Mouse (Mus musculus): ENCODE measurements around the gene Syt13. TPM values are rescaled to one million over a fixed set of nuclear protein-coding genes. Genes with fewer than 3 reads are reported as not detected.
A peak's percentile ranks its signal among the peaks of the same experiment; 100 is the strongest.

Syt13 gene
- total RNA-seq, 2 experiments from 2014 or later, result 0.18 to 0.27 TPM

DNA sequence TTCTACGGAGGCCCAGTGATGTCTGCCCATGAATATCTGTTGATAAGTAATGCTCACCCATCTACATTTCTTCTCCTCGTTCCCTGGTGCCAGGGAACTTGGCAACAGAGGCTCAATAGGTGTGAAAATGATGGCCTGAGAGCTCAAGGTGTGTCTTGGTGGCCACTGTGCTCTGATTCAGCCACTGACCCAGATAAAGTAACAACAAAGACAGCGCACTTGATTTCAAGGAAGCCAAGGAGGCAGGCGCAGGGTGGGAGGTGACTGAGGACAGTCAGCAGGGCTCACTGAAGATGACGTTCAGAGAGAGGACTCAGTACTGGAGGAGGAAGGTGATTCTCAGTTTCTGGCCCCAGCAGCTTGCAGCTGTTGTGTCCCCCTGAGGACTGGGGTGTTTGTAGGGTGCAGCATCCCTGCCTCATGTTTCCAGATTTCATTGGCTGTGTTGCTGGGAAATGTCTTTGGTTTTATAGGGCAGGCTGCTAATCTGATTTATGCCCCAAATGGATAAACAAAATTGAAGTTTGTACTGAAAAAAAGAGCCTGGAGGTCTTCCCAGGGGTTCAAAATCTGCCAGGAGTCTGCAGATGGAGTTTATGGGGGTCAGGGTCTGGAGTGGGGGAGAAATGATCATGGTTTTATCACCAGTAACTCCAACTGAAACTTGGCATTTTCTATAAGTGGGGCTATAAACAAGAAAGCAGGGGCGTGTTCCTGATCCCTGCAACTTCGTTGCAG, 2.7 kb downstream of the Syt13 start:
- no peak for DNase-seq
- intact Hi-C loops (cut with DNase I; ENCODE audit: low total_unique reads), result no loop called here

- intact Hi-C loops (cut with DNase I; ENCODE audit: low total_unique reads), result no loop called here
Observed at GRCm38 (mm10) chr2:92920709-92921108, 5.8 kb downstream of the Syt13 start.

DNA sequence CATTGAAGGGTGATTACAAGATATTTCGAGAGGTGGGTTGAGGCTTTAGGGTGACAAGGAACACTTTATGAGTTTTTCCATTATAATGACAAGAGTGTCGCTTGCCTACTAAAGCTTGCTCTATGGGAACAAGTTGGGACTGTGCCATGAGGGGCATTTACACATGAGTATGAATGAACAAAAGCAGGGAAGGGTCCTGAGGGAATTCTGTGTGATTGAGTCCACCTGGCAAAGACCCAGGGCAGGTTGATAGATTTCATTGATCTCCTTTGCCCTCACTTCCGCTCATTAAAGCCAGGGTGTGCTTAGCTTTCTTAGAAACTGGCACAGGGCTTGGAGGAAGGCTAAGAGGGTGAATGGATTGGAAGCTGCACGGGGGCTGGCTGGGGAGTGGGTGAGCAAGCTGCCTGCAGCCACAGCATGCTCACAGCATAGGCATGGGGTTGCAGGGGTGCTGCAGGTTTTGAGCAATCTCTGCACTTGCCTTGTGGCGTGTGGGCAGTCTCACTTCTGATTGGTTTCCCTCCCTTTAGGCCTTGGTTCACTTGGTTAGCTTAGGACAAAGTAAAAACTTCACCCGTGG, 9.9 kb downstream of the Syt13 start:
- intact Hi-C loops (cut with DNase I; ENCODE audit: low total_unique reads), result no loop called here
- DNase-seq, result no peak

More at GRCm38 (mm10) chr2:92920709-92921108, 5.8 kb downstream of the Syt13 start:
- no peak for DNase-seq

DNA sequence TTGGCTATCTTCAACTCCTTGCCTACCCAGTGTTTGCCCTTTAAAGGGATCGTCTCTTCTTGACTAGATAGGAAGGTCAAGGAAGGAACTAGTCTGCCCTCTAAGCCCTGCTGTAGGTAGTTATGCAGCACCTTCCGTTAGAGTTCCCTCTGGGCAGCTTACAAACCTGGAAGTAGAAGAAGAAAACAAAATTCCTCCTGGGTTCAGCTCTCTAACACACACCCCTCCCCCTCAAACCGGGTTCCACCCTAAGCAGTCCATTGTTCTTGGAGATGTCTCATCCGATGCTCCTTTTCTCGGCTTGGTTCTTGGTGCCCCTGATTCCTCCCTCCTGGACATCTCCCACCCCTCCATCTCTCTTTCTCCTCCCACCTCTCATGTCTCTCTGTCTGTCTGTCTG, 14.8 kb downstream of the Syt13 start:
- intact Hi-C loops (cut with DNase I; ENCODE audit: low total_unique reads), result no loop called here
- no peak for DNase-seq

DNA sequence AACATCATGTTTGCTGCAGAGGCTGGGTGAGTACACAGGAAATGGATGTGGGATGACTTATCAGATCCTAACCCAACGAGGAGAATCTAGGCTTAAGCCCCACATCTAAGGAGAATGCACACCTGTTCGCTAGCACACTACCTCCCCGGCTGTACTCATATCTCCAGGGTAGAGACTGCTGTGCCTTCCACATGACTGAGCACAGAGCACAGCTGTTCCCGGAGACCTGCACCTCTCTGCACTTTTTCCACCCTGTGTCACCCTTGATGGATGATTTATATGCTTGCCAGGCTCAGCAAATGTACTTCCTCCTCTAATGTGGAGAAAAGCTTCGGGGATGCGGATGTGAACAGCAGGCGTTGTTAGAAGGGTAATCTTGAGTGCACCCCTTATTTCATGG, 16.2 kb downstream of the Syt13 start:
- intact Hi-C loops (cut with DNase I; ENCODE audit: low total_unique reads), result no loop called here
- no peak for DNase-seq

- intact Hi-C loops (cut with DNase I; ENCODE audit: low total_unique reads), result no loop called here
- no peak for DNase-seq
Observed at GRCm38 (mm10) chr2:92933379-92933778, 18.5 kb downstream of the Syt13 start.

GRCm38 (mm10) chr2:92934312-92934982, 19.5 kb downstream of the Syt13 start:
- intact Hi-C loops (cut with DNase I; ENCODE audit: low total_unique reads), result no loop called here
- no peak for DNase-seq

DNA sequence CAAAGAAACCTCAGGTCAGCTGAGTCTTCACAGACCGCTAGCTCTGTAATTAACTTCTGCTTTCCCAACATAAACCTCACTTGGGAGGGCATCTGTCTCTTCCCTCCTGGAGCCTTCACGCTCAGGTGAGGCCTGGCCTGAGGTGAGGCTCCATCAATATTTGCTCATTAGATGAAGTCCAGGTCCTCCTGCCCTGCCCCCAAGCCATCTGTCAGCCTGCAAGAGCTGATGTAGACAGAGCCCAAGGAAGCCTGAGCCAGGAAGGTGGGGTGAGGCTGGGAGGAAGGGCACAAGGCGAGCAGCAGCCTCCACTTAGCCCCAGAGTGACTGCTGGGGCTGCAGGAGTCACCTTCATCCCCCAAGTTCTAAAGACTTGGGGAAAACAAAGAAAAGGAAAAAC, 20.6 kb downstream of the Syt13 start:
- intact Hi-C loops (cut with DNase I; ENCODE audit: low total_unique reads), result no loop called here
- DNase-seq, result no peak

DNA sequence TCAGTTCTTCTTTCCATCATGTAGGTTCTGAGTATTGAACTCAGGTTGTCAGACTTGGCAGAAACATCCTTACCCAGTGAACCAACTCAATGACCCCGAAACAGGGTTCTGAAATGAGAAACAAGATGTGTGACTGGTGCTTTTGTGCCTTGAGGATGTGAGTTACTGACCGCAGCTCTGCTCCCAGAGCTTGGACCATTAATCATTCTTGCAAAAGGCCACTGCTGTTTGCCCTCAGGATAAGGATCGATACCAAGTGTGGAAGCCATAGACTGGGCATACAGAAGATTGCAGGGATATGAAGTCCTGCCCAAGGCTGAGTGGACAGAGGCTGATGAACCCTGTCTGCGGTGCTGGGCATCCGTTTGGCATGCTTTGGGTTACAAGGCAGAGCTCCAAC, 23.2 kb downstream of the Syt13 start:
- intact Hi-C loops (cut with DNase I; ENCODE audit: low total_unique reads), result no loop called here

GRCm38 (mm10) chr2:92938827-92939226, 23.9 kb downstream of the Syt13 start:
- DNase-seq, result no peak
- intact Hi-C loops (cut with DNase I; ENCODE audit: low total_unique reads), result no loop called here

More for the DNA sequence above, 23.2 kb downstream of the Syt13 start:
- DNase-seq, result no peak

GRCm38 (mm10) chr2:92940963-92941362, 26.1 kb downstream of the Syt13 start:
- no peak for DNase-seq
- intact Hi-C loops (cut with DNase I; ENCODE audit: low total_unique reads), result no loop called here

- no peak for DNase-seq
- intact Hi-C loops (cut with DNase I; ENCODE audit: low total_unique reads), result no loop called here
Observed at GRCm38 (mm10) chr2:92941463-92941862, 26.6 kb downstream of the Syt13 start.

DNA sequence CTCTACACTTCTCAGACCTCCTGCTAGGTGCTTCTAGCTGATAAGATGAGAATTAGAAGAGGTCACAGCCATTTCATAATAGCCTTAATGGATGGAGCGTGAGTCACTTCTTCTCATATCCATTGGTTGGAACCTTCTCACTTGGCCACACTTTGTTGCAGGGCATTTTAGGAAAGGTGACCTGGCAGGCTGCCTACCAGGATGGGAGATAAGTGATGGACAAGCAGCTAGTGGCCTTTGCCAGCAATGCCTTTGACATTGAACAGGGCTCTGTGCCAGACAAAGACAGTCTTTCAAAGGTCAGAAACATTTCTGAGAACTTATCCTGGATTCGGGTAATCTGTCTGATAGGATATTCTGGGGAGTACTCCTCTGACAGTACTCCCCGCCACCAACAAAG, 28.5 kb downstream of the Syt13 start:
- no peak for DNase-seq
- intact Hi-C loops (cut with DNase I; ENCODE audit: low total_unique reads), result no loop called here

GRCm38 (mm10) chr2:92944356-92944755, 29.5 kb downstream of the Syt13 start:
- DNase-seq, result no peak
- intact Hi-C loops (cut with DNase I; ENCODE audit: low total_unique reads), result no loop called here

DNA sequence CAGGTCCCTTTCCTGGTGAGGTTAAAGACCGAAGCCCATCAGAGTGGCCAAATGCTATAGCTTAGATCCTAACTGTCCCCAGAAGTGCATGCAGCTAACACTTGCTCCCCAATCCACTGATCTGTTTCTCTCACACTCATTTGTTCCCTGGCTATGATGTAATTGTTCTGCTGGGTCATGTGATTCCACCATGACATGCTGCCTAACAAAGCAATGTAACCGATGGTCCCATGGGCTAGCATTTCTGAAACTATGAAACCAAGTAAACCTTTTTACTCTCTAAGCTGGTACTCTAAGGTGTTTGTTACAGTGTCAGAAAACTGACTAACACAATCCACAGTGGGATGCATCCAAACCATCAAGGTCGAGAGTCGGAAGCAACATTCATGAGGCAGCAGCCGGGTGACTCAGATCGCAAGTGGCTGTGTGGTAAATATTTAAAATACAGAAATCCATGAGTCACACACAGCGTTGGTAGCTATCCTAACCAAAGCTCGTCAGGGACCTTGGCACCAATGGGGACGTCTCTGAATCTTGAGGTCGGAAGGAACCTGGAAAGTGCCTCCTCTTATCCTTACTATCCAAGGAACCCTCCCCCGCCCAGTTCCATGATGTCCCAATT, 30.3 kb downstream of the Syt13 start:
- DNase-seq, result no peak
- intact Hi-C loops (cut with DNase I; ENCODE audit: low total_unique reads), result no loop called here

GRCm38 (mm10) chr2:92945824-92946598, 31.1 kb downstream of the Syt13 start:
- intact Hi-C loops (cut with DNase I; ENCODE audit: low total_unique reads), result no loop called here
- DNase-seq, result no peak

- DNase-seq, result peak; percentile 73
- intact Hi-C loops (cut with DNase I; ENCODE audit: low total_unique reads), result no loop called here
Observed at GRCm38 (mm10) chr2:92947981-92948698, 33.2 kb downstream of the Syt13 start.

DNA sequence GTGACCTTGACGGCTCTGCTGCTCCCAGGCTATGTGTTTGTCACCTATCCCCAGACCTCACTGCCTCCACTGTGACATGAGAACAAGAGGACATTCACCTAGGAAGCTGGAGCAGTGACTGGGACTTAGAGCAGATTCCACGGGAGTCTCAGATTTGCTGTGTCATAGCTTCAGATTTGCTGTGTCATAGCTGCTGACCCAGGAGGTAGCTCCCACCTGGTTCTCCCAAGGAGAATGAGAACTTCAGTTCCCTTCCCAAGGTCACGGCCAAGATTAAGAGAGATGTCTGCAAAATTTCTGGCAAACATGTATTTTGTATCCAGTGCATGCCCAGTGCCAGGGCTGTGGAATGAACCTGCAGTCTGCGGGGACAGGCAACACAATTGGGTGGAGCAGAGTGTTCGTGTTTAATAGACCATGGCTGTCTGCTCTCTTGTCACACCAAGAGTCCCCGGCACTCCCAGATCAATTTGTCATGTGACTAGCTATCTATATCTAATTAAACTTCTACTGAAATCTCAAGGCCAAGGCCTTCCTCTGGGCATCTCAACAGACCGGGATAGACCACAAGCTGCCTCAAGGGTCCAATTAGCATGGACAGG, 33.9 kb downstream of the Syt13 start:
- intact Hi-C loops (cut with DNase I; ENCODE audit: low total_unique reads), result no loop called here
- no peak for DNase-seq

DNA sequence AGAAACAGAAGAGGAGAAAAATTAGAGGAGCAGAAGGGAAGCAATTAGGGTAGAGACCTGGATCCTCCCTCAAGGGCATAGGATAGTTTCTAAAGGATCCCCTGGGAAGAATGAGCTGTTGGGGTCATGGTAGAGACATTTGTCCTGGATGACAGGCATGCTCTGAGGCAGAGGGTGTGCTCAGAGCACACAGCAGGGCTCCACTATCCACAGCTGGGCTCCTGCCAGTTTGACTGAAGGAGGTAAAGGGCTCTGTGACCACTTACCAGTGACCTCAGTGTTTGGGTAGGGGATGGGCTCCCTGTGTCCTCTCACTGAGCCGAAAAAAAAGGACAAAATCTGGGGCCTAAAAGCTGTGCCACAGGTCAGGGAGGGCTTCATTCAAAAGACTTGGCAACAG, 34.6 kb downstream of the Syt13 start:
- intact Hi-C loops (cut with DNase I; ENCODE audit: low total_unique reads), result no loop called here
- no peak for DNase-seq

Data from gastrocnemius, postnatal 14 days (tissue).